Mouse (Mus musculus): ENCODE measurements around the gene Zfp114.

Zfp114 gene

DNA sequence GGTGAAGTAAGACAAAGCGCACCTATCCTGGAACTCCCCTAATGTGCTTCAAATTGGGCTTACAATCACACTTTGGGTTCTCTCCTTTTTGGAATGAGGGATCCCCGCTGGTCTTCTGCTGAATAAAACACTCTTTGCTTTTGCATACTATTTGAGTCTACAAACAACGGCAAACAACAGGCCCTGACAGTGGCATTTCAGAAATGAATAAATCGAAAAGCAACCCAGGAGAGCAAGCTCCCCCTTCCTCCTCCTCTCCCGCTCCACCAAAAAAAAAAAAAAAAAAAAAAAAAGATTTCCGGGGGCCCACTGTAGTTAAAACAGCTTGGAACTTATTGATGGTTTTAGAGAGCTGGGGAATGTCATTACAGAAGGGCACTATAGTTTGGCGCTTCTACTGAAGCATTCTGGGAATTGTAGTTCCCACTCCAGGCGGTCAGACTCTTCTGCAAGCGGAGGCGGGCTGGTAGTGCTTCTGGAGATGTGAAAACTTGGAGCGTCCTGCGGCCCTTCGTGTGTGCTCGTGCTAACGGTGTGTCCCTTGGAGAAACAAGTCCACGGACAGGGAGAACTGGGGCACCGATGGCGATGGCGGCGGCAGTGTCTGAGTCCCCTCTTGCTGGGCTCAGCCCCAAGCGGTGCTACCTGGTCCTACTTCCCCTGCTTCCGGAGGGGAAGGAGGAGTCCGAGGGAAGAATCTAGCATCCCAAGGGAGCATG is at the start of gene Zfp114:
Zfp114 (plus strand) TSS at position 443 of the 719 bp plus-strand sequence.
- DNase-seq: peak; percentile 91

DNA sequence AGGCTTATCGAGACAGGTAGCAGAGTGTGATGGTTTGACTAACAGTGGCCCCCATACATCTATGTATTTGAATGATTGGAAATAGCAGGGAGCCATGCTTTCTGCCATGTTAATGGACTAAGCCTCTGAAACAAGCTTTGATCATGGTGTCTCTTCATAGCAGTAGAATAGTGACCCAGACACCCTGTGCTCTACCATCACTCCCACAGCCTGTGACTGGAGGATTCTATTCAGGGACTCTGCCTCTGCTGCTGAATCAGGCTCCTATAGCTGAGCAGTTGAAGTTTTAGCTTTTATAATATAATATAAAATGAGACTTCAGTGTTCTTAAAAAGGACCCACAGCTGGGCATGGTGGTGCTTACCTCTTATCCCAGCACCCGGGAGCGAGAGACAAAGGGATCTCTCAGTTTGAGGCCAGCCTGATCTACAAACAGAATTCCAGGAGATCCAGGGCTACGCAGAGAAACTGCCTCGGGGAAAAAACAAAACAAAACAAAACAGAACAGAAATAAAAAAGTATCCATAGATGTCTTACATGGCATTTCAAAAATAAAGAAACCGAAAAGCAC is 41.4 kb upstream of the Zfp114 start:
- DNase-seq: peak; percentile 53

DNA sequence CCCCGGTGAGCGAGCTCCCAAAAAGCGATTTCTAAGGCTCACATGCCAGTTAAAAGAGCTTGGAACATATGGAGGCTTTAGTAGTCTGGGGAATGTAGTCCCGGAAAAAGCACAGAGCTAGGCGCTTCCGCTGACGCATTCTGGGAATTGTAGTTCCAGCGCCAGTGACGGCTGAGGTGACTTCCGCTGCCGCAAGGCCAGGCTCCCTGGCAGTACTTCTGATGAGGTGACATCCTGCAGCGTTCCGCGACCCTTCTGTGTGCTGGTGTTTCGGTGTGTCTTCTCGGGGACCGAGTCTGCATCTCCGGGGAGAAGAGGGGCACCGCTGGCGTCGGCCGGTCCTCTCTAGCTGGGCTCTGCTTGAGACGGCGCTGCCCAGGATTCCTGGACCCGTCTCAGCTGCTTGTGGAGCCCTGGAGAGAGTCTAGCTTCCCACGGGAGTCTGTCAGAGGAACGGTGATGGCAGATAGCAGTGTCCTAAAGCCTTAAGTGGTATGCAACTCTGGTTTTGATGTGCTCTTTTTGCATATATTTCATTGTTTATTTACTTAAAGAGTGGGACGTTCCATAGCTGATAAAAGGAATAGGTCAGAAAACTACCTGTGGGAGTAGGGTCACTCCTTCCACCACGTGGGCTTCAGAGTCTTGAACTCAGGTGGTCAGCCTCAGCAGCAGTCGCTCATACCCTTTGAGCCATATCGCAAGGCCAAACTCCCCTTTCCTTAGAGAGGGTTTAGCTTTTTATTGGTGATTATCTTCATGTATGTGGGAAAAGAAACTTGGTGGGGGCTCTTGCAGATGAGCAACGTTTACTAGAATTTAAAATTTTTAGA is 40.6 kb upstream of the Zfp114 start, which contains the start of gene Zfp235:
Zfp235 (plus strand) TSS at position 174 of the 833 bp plus-strand sequence.
- peak; percentile 99 for DNase-seq

DNA sequence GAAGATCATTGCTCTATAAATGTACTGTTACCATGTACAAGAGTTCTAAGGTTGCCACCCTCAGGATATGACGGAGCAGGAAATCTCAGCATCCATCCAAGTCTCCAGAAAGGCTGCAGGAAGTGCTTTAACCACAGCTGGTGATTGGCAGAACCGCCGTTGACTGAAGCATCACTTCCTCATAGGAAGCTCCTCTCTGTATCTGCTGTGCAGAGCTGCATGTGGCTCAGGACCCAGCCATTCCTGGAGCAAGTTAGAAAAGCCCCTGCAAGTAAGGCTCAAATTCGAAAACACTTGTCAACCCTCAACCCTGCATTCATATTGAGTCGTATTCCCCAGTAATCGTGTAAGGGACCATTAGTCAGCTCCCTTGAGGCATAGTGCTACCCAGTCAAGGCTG is 32.3 kb upstream of the Zfp114 start:
- DNase-seq: peak; percentile 81

DNA sequence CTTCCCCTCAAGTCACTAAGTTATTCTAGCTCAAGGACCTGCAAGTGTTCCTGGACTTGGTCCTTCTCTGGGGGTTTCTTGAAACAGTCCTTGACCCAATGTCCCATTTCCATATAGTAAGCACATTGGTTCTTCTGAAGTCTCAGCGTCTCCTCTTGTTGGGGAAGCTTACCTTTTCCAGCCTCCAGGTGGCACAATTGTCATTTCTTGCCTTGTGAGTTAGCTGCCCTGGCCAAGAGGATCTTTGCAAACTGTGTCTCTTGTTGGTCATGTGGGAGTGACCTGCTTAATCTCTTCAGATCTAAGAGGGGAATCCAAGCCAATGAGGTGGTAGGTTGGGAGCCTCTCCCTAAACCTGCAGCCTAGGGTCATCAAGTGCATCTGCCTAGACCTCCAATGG is 21.6 kb upstream of the Zfp114 start:
- DNase-seq: peak; percentile 62

DNA sequence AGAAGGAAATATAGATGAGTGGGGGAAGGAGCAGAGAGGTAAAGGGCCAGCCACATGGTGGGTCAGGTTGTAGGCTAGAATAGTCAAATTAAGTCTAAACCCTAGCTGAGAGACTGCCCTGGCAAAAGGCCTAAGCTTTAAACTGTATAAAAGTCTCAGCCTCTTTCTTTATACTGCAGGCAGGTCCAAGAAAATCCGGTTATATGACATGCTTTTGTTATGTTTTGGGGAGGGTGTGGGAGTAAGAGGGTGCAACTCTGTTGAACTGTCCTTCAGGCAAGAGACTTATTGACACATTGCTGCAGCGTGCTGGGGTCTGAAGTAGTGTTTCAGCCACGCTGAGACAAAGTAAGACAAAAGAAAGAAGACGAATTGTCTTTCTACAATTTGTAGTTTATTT is 2.7 kb upstream of the Zfp114 start:
- no peak for DNase-seq

DNA sequence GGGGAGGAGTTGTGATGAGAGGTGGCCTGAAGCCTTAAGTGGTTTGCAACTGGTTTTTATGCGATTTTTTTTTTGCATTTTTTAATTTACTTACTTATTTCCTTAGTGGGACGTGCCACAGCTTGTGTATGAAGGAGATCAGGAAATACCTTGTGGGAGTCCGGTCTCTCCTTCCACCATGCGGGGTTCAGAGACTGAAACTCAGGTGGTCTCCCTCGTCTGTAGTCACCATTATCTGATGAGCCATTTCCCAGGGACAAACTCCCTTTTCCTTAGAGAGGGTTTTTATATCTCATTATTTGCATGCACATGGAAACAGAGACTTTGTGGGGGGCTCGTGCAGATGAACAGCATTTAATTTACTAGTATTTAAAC is 464 bp downstream of the Zfp114 start:
- no peak for DNase-seq

DNA sequence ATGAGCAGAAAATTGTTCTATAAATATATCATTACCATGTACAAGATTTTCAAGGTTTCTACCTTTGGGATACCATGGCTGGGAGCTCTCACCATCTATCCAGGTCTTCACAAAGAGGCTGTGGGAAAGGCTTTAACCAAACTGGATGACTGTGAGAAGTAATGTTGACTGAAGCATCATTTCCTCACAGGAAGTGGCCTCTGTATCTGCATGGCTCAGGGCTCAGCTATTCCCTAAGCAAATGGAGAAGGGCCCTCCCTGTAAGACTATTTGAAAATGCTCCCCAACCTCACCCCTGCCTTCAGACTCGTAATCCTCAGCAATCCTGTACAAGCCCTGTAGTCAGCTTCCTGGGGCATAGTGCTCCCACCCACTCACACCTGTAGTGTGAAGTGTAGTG is 12.8 kb downstream of the Zfp114 start:
- DNase-seq: peak; percentile 45

DNA sequence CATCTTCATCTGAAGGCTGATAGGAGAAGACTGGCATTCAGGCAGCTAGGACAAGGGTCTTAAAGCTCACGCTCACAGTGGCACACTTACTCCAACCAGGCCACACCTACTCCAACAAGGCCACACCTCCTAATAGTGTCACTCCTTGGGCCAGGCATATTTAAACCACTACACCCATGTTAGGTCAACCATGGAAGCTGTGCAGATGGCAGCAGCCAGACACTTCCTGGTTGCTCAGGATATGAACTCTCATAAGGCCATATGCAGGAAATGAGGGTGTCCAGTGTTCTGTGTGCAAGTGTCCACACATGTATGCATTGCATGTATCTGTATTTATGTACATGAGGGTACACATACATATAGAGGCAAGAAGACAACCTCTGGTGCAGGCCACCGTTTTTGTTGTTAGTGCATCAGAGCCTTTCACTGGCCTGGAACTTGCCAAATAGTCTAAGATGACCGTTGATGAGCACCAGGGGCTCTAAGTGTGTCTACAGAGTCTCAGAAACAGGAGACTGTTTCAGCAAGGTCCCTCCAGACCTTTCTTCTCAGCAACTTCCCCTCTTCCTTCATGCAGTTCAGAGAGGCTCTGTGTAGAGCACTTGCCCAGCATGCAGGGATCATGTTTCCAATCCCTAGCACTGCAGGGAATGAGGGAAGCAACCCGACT is 14.2 kb downstream of the Zfp114 start:
- peak; percentile 67 for DNase-seq

DNA sequence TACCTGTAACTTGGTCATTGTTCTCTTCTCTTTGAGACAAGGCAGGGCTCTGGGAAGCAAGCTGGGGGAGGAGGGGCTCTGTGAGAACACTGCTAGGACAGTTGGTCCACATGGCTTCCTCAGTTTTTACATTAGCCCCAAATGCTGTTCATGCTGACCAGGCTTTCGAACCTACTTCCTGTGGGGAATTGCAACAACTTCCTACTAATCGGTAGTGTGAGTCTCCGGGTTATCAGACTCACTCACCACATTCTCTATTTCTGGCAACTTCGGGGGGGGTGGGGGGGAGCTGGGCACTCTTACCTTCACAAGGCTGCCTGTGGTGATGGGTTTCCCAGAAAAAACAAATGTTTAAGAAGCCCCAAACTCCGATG is 14.7 kb downstream of the Zfp114 start:
- DNase-seq: peak; percentile 79

DNA sequence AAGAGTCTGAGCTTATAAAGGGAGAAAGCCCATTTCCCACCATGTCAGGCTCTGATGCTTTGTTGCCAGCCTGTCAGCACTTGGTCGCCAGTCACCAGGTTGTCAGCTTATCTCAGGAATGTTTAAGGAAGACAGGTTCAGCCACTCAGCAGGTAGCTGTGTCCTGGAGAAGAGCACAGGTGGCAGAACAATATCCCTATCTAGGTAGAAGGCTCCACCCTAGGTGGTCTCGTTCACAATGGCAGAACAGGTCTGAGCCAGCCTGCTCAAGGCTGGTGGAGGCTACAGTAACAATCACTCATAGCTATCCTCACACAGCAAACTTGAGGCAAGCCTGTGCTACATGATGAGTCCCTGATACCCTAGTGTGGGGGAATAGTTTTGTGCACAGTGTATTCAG is 16.5 kb downstream of the Zfp114 start:
- DNase-seq: peak; percentile 69

DNA sequence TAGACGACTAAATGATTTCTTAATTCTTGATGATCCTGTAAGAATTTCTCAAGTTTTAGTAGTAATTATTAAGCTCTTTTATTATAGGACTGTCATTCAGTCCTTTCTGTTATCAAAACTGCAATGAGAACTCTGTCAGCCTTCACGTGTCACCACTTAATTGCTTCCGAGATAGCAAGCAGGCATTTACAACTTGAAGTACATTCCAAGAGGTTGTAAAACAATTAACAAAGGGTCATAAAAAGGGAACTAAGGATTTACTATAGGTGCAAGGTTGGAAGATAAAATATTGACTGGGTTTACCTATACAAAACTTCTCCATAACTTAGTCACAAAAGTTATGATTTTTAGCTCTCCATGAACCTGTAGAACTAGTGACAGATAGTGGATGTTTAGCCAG is 18.3 kb downstream of the Zfp114 start:
- DNase-seq: no peak

DNA sequence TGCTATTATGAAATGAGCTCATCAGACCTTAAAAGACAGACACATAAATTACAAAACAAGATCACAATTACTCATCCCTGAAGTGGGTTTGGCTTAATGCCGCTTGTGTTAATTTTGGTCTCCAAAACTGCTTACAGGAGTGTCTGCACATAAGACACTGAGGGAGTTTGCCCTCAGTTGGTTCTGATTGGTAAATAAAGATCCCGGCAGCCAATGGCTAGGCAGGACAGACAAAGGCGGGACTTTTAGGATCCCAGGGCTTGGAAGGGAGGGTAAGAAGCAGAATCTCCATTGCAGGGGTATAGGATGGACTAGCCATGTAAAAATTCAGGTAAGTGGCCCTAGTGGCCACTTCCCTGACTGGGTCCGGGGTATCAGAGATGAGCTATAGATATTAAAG is 22.1 kb downstream of the Zfp114 start:
- DNase-seq: peak; percentile 15

DNA sequence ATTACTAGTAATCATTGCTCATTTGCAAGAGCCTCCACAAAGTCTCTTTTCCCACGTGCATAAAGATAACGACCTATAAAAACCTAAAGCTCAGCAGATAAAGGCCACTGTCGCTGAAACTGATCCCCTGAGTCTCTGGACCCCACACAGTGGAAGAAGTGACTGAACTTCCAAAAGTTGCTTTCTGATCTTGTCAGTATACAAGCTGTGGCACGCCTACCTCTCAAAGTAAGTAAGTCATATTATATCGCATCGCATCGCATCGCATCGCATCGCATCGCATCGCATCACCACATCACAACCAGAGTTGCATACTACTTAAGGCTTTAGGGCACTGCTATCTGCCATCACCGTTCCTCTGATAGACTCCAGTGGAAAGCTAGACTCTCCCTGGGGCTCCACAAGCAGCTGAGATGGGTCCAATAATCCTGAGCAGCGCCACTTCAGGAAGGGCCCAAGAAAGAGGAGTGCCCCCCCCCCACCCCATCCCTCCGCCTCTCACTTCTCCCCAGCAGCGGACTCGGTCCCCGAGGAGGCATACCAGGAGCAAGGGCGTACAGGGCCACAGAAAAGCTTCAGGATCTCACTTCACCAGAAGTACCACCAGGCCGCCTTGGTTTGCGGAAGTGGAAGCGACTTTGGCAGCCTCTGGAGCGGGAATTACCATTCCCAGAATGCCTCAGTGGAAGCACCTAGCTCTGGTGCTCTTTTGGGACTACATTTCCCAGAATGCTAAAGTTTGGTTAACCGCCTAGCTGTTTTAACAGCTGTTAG is 32.8 kb downstream of the Zfp114 start:
- DNase-seq: peak; percentile 98

DNA sequence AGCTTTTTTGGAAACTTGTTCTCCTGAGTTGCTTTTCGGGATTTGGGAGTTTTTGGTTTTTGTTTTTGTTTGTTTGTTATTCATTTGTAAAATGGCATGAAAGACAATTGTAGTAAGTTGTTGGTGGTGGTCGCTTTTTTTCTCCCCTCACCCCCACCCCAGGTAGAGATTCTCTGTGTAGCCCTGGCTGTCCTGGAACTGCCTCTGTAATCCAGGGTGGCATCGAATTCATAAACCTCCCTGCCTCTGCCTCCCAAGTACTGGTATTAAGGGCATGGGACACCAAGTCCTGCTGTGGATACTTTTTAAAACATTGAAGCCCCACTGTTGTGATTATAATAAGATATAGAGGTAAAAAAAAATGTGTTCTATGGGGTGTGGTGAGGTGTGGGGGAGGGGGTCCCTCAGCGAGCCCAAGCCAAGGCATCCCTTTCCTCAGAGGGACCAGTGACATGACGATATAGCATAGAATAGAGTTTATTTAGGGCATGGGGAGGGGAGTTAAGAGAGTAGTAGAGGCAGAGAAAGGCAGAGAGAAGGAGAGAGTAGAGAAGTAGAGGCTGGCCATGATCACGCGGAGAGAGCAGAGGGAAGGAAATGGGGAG is 33.5 kb downstream of the Zfp114 start:
- DNase-seq: no peak

DNA sequence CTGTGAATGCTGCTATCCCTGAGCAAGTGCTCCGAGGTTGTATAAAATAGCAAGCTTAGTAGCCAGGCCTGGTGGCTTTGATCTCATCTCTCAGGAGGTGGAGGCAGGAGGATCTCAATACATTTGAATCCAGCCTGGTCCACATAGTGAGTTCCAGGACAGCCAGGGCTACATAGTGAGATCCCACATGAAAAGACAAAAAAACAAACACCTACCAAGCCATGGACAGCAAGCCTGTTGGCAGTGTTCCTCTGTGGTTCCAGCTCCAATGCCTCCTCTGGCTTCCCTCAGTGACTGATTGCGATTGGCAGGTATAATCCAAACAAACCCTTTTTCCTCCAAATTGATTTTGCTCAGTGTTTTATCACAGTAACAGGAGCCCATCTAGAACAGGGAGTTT is 35.4 kb downstream of the Zfp114 start:
- DNase-seq: peak; percentile 66

DNA sequence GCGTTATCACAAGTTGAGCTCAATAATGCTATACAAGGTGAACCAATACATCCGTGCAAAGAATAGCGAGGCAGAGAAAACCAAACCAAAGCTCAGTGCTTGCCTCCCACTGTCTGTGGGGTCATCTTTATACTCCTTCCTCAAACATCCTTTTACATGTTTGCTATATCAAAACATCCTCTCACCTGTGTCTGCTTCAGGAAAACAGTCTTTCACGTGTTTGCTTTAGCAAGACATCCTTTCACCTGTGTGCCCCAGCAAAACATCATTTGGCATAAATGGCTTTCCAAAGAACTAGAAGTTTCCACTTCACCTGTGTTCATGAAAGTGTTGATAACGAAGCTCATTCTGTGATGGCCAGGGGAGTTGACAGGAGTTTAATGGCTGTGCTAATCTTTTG is 36.5 kb downstream of the Zfp114 start, which contains the start of gene Zfp111:
Zfp111 (minus strand) TSS at position 101 of the 400 bp plus-strand sequence.
- peak; percentile 28 for DNase-seq
